Comparison of ENCODE assay signal across 11 mouse cellular contexts in the genomic region with DNA sequence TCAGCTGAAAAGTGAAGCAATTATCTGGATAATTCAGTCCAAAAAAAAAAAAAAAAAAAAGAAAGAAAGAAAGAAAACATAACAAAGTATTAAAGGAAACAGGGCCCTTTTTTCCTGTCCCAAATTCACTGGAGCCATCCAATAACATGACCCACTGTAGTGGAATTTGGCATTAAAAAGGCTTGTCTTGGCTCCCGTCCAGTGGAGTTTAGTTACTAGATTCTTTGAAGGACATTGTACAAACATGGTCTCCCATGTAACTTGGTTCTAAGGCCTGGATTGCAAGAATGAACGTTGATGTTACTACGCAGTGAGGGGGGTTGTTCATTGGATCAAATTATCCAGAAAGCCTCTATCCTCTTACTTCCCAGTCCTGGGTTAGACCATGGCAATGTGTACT.
A peak's percentile ranks its signal among the peaks of the same experiment; 100 is the strongest.
DNase-seq lines count a peak whose midpoint lies in the region; ATAC-seq and TF ChIP-seq lines count a peak whose summit lies in the region.
"Had no signal": no experiment of that assay in that cellular context is flagged by ENCODE, and none has a peak within 500 bp of the region (broad histone marks: within the 10 kb centered on the region; RNA-seq: fewer than 3 reads in every experiment).

No protein-coding gene starts in this region.

- ATAC-seq in heart, embryonic 13.5 days (ENCODE audit: extremely low read depth, insufficient number of reproducible peaks, low FRiP score, low TSS enrichment) = no peak
- no peak for ATAC-seq in forebrain, postnatal 0 days

- no peaks in the 10 kb centered on the region for H3K9me3 ChIP-seq in heart, embryonic 13.5 days
- H3K9me3 ChIP-seq in forebrain, postnatal 0 days (ENCODE audit: low read length) = no peaks in the 10 kb centered on the region
- H3K9me3 ChIP-seq: megakaryocyte, embryonic 14.5 days had no signal

- intact Hi-C loops in left cerebral cortex, postnatal 14 days (cut with DNase I) = no loop called here
- intact Hi-C loops in left cerebral cortex, postnatal 25 days (cut with DNase I) = no loop called here

- no peaks in the 10 kb centered on the region for H3K27me3 ChIP-seq in heart, embryonic 13.5 days (replicated peaks)
- H3K27me3 ChIP-seq in forebrain, postnatal 0 days (ENCODE audit: insufficient read depth, low read length) = peaks cover 6% of the 10 kb centered on the region; the same call in 1 of the 2 replicates
- H3K27me3 ChIP-seq: CH12.LX; megakaryocyte, embryonic 14.5 days had no signal

- no peak overlapping the region for H3K9ac ChIP-seq in heart, embryonic 13.5 days
- no peak overlapping the region for H3K9ac ChIP-seq in forebrain, postnatal 0 days

- WGBS in heart, embryonic 13.5 days = 53% methylated on average over 3 of the region's 3 CpGs
- 27% methylated on average over 3 of the region's 3 CpGs for WGBS in forebrain, postnatal 0 days

- no peak for TF ChIP-seq CTCF in forebrain, postnatal 0 days (IDR thresholded peaks at IDR 0.05; ENCODE audit: low read depth)

- H3K36me3 ChIP-seq in heart, embryonic 13.5 days = no peaks in the 10 kb centered on the region
- H3K36me3 ChIP-seq in forebrain, postnatal 0 days (ENCODE audit: insufficient read depth) = no peaks in the 10 kb centered on the region

- no peak overlapping the region for H3K4me3 ChIP-seq in heart, embryonic 13.5 days
- H3K4me3 ChIP-seq in forebrain, postnatal 0 days (ENCODE audit: low read depth, low read length) = no peak overlapping the region
- H3K4me3 ChIP-seq: layer of hippocampus, adult 2 months; megakaryocyte, embryonic 14.5 days had no signal

- peaks cover 60% of the 10 kb centered on the region for H3K4me1 ChIP-seq in heart, embryonic 13.5 days
- H3K4me1 ChIP-seq in forebrain, postnatal 0 days (ENCODE audit: insufficient read depth) = no peaks in the 10 kb centered on the region

- peak; percentile 9 to 14 for DNase-seq in left cerebral cortex, postnatal 14 days (ENCODE audit: low spot score in 2 of 2)
- DNase-seq in left cerebral cortex, postnatal 25 days (ENCODE audit: low spot score in 2 of 2) = no peak
- DNase-seq in adrenal gland, adult (ENCODE audit: inconsistent age in 2 of 2, low spot score in 1 of 2) = peak; percentile 79 to 93
- peak; percentile 73 to 79 for DNase-seq in kidney, postnatal 4 days
- no peak for DNase-seq in spleen, adult 18-20 months
- no peak for DNase-seq in layer of hippocampus, adult 11-12 months (ENCODE audit: low spot score)
- DNase-seq in forebrain, postnatal 0 days = no peak

- peak overlapping the region; percentile 58 for H3K27ac ChIP-seq in heart, embryonic 13.5 days (replicated peaks)
- no peak overlapping the region for H3K27ac ChIP-seq in forebrain, postnatal 0 days (ENCODE audit: low read depth, low read length)
- H3K27ac ChIP-seq: layer of hippocampus, adult 2 months had no signal

- H3K4me2 ChIP-seq in heart, embryonic 13.5 days = no peak overlapping the region
- H3K4me2 ChIP-seq in forebrain, postnatal 0 days (ENCODE audit: low read depth) = no peak overlapping the region

Comparison
In these comparisons a context has a peak if more than half of its experiments do, and no peak if none do; other contexts are left out.
1. DNase-seq: peak in left cerebral cortex, postnatal 14 days (2 of 2), adrenal gland, adult (2 of 2) and kidney, postnatal 4 days (2 of 2); none in left cerebral cortex, postnatal 25 days (0 of 2), spleen, adult 18-20 months (0 of 2), layer of hippocampus, adult 11-12 months (single experiment) and forebrain, postnatal 0 days (single experiment).